In the genomic region with DNA sequence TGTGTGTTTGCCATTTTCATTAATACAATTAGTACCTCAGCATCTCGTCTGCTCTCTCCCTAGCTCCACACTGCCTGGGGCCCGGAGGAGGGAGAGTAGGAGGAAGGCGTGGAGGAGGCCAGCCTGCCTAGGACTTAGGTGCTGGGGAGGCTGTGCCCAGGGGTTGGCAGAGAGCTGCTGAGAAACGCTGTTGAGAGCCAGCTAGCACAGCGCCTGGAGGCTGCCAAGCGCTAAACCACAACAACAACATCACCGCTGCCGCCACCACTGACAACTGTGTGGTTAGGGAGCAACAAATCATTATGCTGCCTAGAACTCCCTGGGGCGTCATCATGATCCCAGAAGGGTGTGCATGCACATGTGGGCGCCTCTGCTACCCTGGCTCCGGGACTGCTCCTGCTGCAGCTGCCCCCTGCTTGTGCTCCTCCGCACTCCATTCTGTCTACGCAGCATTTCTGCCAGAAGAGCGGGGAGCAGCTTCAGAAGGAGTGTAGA, we compare ENCODE assay signal across 8 mouse cellular contexts. TPM values are rescaled to one million over a fixed set of nuclear protein-coding genes. Genes with fewer than 3 reads are reported as not detected.
A peak's percentile ranks its signal among the peaks of the same experiment; 100 is the strongest.
DNase-seq lines count a peak whose midpoint lies in the region; ATAC-seq and TF ChIP-seq lines count a peak whose summit lies in the region.

No protein-coding gene starts in this region.

- no peak overlapping the region; the same call in 1 of the 2 replicates for H3K9ac ChIP-seq in liver, embryonic 11.5 days (ENCODE audit: low read depth, low read length)
- peak overlapping the region; percentile 31; the same call in 1 of the 2 replicates for H3K9ac ChIP-seq in hindbrain, embryonic 15.5 days
- H3K9ac ChIP-seq in liver, embryonic 14.5 days (replicated peaks), result no peak overlapping the region
- H3K9ac ChIP-seq in lung, postnatal 0 days (replicated peaks; ENCODE audit: low read depth), result no peak overlapping the region

- H3K36me3 ChIP-seq in liver, embryonic 11.5 days (ENCODE audit: control insufficient read depth, insufficient read depth, low read length), result no peaks in the 10 kb centered on the region
- H3K36me3 ChIP-seq in hindbrain, embryonic 15.5 days, result no peaks in the 10 kb centered on the region
- no peaks in the 10 kb centered on the region for H3K36me3 ChIP-seq in liver, embryonic 14.5 days (replicated peaks; ENCODE audit: control insufficient read depth, insufficient read depth, low read depth)
- no peaks in the 10 kb centered on the region for H3K36me3 ChIP-seq in lung, postnatal 0 days (ENCODE audit: insufficient read depth, low read length)

- no peak overlapping the region for H3K4me3 ChIP-seq in liver, embryonic 11.5 days (ENCODE audit: low read depth, low read length)
- peak overlapping the region; percentile 18 for H3K4me3 ChIP-seq in hindbrain, embryonic 15.5 days
- no peak overlapping the region for H3K4me3 ChIP-seq in liver, embryonic 14.5 days (ENCODE audit: insufficient read depth in 1 of 2, low read depth in 2 of 2, low read length in 2 of 2)
- H3K4me3 ChIP-seq in lung, postnatal 0 days (ENCODE audit: low read depth, low read length), result no peak overlapping the region

- DNase-seq in liver, embryonic 11.5 days (ENCODE audit: low spot score), result no peak
- DNase-seq in liver, result no peak
- DNase-seq in liver, embryonic 14.5 days (ENCODE audit: low read depth in 3 of 3, low spot score in 3 of 3), result no peak
- peak; percentile 52 to 64 for DNase-seq in right cerebral cortex, postnatal 10 days (ENCODE audit: low spot score in 2 of 2)
- DNase-seq in lung, postnatal 0 days (ENCODE audit: low spot score), result no peak
- no peak for DNase-seq in lung, postnatal 10 days

- H3K9me3 ChIP-seq in liver, embryonic 11.5 days (ENCODE audit: control insufficient read depth, low read length), result no peaks in the 10 kb centered on the region
- no peaks in the 10 kb centered on the region for H3K9me3 ChIP-seq in hindbrain, embryonic 15.5 days
- H3K9me3 ChIP-seq in liver, embryonic 14.5 days (ENCODE audit: control insufficient read depth, low read length), result no peaks in the 10 kb centered on the region
- H3K9me3 ChIP-seq in lung, postnatal 0 days (ENCODE audit: low read length), result no peaks in the 10 kb centered on the region

- H3K27ac ChIP-seq in liver, embryonic 11.5 days (ENCODE audit: low read depth, low read length), result no peak overlapping the region
- H3K27ac ChIP-seq in hindbrain, embryonic 15.5 days (replicated peaks), result peak overlapping the region; percentile 66
- H3K27ac ChIP-seq in liver, embryonic 14.5 days, result no peak overlapping the region
- H3K27ac ChIP-seq in lung, postnatal 0 days (ENCODE audit: low read length), result no peak overlapping the region

- H3K4me1 ChIP-seq in liver, embryonic 11.5 days (replicated peaks; ENCODE audit: control insufficient read depth, insufficient read depth, low read length), result peaks cover 18% of the 10 kb centered on the region
- peaks cover 13% of the 10 kb centered on the region for H3K4me1 ChIP-seq in hindbrain, embryonic 15.5 days (replicated peaks)
- peaks cover 8 to 9% of the 10 kb centered on the region in 2 experiments for H3K4me1 ChIP-seq in liver, embryonic 14.5 days (replicated peaks; ENCODE audit: control insufficient read depth in 2 of 2, insufficient read depth in 2 of 2, low read length in 1 of 2)
- H3K4me1 ChIP-seq in lung, postnatal 0 days (ENCODE audit: insufficient read depth, low read depth, low read length), result no peaks in the 10 kb centered on the region

- H3K4me2 ChIP-seq in liver, embryonic 11.5 days, result peak overlapping the region; percentile 31; the same call in 1 of the 2 replicates
- peak overlapping the region; percentile 49 for H3K4me2 ChIP-seq in hindbrain, embryonic 15.5 days
- H3K4me2 ChIP-seq in liver, embryonic 14.5 days (ENCODE audit: low read depth), result no peak overlapping the region
- no peak overlapping the region for H3K4me2 ChIP-seq in lung, postnatal 0 days (replicated peaks; ENCODE audit: low read depth, low read length)

- WGBS in liver, embryonic 11.5 days, result 31% methylated on average over 14 of the region's 14 CpGs
- WGBS in hindbrain, embryonic 15.5 days, result 29% methylated on average over 14 of the region's 14 CpGs
- 23% methylated on average over 14 of the region's 14 CpGs for WGBS in liver, embryonic 14.5 days (ENCODE audit: insufficient replicate concordance)
- WGBS in lung, postnatal 0 days, result 45% methylated on average over 14 of the region's 14 CpGs

- TF ChIP-seq CTCF in liver, embryonic 14.5 days (IDR thresholded peaks at IDR 0.05; ENCODE audit: low read depth), result no peak
- no peak for TF ChIP-seq CTCF in lung, postnatal 0 days (IDR thresholded peaks at IDR 0.05)

- 0 out of 2 replicates have a peak, but pooled peaks have one; percentile 26 for ATAC-seq in liver, embryonic 11.5 days (replicated peaks; ENCODE audit: low FRiP score)
- peak; percentile 88 for ATAC-seq in common myeloid progenitor, adult 5-6 weeks (replicated peaks; ENCODE audit: low read depth, poor library complexity, severe bottlenecking)
- ATAC-seq in hindbrain, embryonic 15.5 days (ENCODE audit: low FRiP score, low read depth), result peak; percentile 87
- 0 out of 2 replicates have a peak, but pooled peaks have one; percentile 23 for ATAC-seq in liver, embryonic 14.5 days (ENCODE audit: insufficient read depth)
- ATAC-seq in lung, postnatal 0 days, result no peak

- H3K27me3 ChIP-seq in liver, embryonic 11.5 days (replicated peaks; ENCODE audit: control insufficient read depth, insufficient read depth, low read length), result no peaks in the 10 kb centered on the region
- no peaks in the 10 kb centered on the region for H3K27me3 ChIP-seq in hindbrain, embryonic 15.5 days
- no peaks in the 10 kb centered on the region for H3K27me3 ChIP-seq in liver, embryonic 14.5 days (ENCODE audit: control insufficient read depth, insufficient read depth, low read length)
- no peaks in the 10 kb centered on the region for H3K27me3 ChIP-seq in lung, postnatal 0 days (replicated peaks; ENCODE audit: insufficient read depth, low read length)

- TF ChIP-seq EP300 in liver, embryonic 14.5 days (IDR thresholded peaks at IDR 0.05; ENCODE audit: low read depth), result no peak
- TF ChIP-seq EP300 in lung, postnatal 0 days (IDR thresholded peaks at IDR 0.05), result no peak

RNA-seq across cellular contexts. Expression of a gene that starts 21.0 kb away (rescaled TPM):
- 8.0 and 8.6 TPM in 2 replicates for polyA plus RNA-seq in liver, embryonic 11.5 days (2014; fragmentation: Nextera tagmentation; extraction: Ambion mirVana)
- total RNA-seq in common myeloid progenitor, adult 5-6 weeks (2017), result 11.8 and 12.2 TPM in 2 replicates
- 11.6 and 13.3 TPM in 2 replicates for polyA plus RNA-seq in hindbrain, embryonic 15.5 days (2015; fragmentation: Nextera tagmentation; extraction: Ambion mirVana)
- 2.2 TPM in 2 replicates for polyA plus RNA-seq in liver, embryonic 14.5 days (2012; rRNA removed)
- 5.7 and 6.0 TPM in 2 replicates for polyA plus RNA-seq in liver, embryonic 14.5 days (2014; fragmentation: Nextera tagmentation; extraction: Ambion mirVana)
- 7.7 and 9.9 TPM in 2 replicates for polyA plus RNA-seq in lung, postnatal 0 days (2015; fragmentation: Nextera tagmentation; extraction: Ambion mirVana)

RNA-seq across cellular contexts. Expression of a gene that starts 23.8 kb away (rescaled TPM):
- 20.8 and 23.6 TPM in 2 replicates for polyA plus RNA-seq in liver, embryonic 11.5 days (2014; fragmentation: Nextera tagmentation; extraction: Ambion mirVana)
- 17.1 and 36.8 TPM in 2 replicates for total RNA-seq in common myeloid progenitor, adult 5-6 weeks (2017)
- 4.1 and 5.0 TPM in 2 replicates for polyA plus RNA-seq in hindbrain, embryonic 15.5 days (2015; fragmentation: Nextera tagmentation; extraction: Ambion mirVana)
- polyA plus RNA-seq in liver, embryonic 14.5 days (2012; rRNA removed), result 5.4 and 7.1 TPM in 2 replicates
- polyA plus RNA-seq in liver, embryonic 14.5 days (2014; fragmentation: Nextera tagmentation; extraction: Ambion mirVana), result 5.4 and 7.6 TPM in 2 replicates
- 4.0 and 4.2 TPM in 2 replicates for polyA plus RNA-seq in lung, postnatal 0 days (2015; fragmentation: Nextera tagmentation; extraction: Ambion mirVana)

RNA-seq across cellular contexts. Expression of a gene that starts 37.0 kb away (rescaled TPM):
- polyA plus RNA-seq in liver, embryonic 11.5 days (2014; fragmentation: Nextera tagmentation; extraction: Ambion mirVana), result 3.9 and 4.9 TPM in 2 replicates
- total RNA-seq in common myeloid progenitor, adult 5-6 weeks (2017), result 5.9 and 15.3 TPM in 2 replicates
- polyA plus RNA-seq in hindbrain, embryonic 15.5 days (2015; fragmentation: Nextera tagmentation; extraction: Ambion mirVana), result 10.5 and 11.2 TPM in 2 replicates
- 0.56 and 1.3 TPM in 2 replicates for polyA plus RNA-seq in liver, embryonic 14.5 days (2012; rRNA removed)
- 2.6 and 2.7 TPM in 2 replicates for polyA plus RNA-seq in liver, embryonic 14.5 days (2014; fragmentation: Nextera tagmentation; extraction: Ambion mirVana)
- 19.2 and 21.6 TPM in 2 replicates for polyA plus RNA-seq in lung, postnatal 0 days (2015; fragmentation: Nextera tagmentation; extraction: Ambion mirVana)

RNA-seq across cellular contexts. Expression of a gene that starts 37.4 kb away (rescaled TPM):
- polyA plus RNA-seq in liver, embryonic 11.5 days (2014; fragmentation: Nextera tagmentation; extraction: Ambion mirVana), result 0.66 and 1.5 TPM in 2 replicates
- 0.50 TPM in 1 of 2 replicates, not detected in the other for total RNA-seq in common myeloid progenitor, adult 5-6 weeks (2017)
- 0.89 and 1.4 TPM in 2 replicates for polyA plus RNA-seq in hindbrain, embryonic 15.5 days (2015; fragmentation: Nextera tagmentation; extraction: Ambion mirVana)
- polyA plus RNA-seq in liver, embryonic 14.5 days (2012; rRNA removed), result 0.70 and 0.81 TPM in 2 replicates
- polyA plus RNA-seq in liver, embryonic 14.5 days (2014; fragmentation: Nextera tagmentation; extraction: Ambion mirVana), result 0.36 TPM in 1 of 2 replicates, not detected in the other
- polyA plus RNA-seq in lung, postnatal 0 days (2015; fragmentation: Nextera tagmentation; extraction: Ambion mirVana), result 85.6 and 94.9 TPM in 2 replicates

RNA-seq across cellular contexts. Expression of a gene that starts 48.6 kb away (rescaled TPM):
- 34.9 and 36.6 TPM in 2 replicates for polyA plus RNA-seq in liver, embryonic 11.5 days (2014; fragmentation: Nextera tagmentation; extraction: Ambion mirVana)
- 2.5 and 2.9 TPM in 2 replicates for total RNA-seq in common myeloid progenitor, adult 5-6 weeks (2017)
- 45.4 and 45.5 TPM in 2 replicates for polyA plus RNA-seq in hindbrain, embryonic 15.5 days (2015; fragmentation: Nextera tagmentation; extraction: Ambion mirVana)
- 6.5 and 7.3 TPM in 2 replicates for polyA plus RNA-seq in liver, embryonic 14.5 days (2012; rRNA removed)
- 9.9 and 10.7 TPM in 2 replicates for polyA plus RNA-seq in liver, embryonic 14.5 days (2014; fragmentation: Nextera tagmentation; extraction: Ambion mirVana)
- 256 and 260 TPM in 2 replicates for polyA plus RNA-seq in lung, postnatal 0 days (2015; fragmentation: Nextera tagmentation; extraction: Ambion mirVana)

Comparison
In these comparisons a context has a peak if more than half of its experiments do, and no peak if none do; other contexts are left out.
1. H3K4me2 ChIP-seq: peak in liver, embryonic 11.5 days (single experiment) and hindbrain, embryonic 15.5 days (single experiment); none in liver, embryonic 14.5 days (single experiment) and lung, postnatal 0 days (single experiment).
2. DNase-seq: peak in right cerebral cortex, postnatal 10 days (2 of 2); none in liver, embryonic 11.5 days (single experiment), liver (single experiment), liver, embryonic 14.5 days (0 of 3), lung, postnatal 0 days (single experiment) and lung, postnatal 10 days (single experiment).